Mouse (Mus musculus): ENCODE data around the gene Gbf1. TPM values are rescaled to one million over a fixed set of nuclear protein-coding genes. Genes with fewer than 3 reads are reported as not detected.
"Not testable (repeated sequence)": the region's sequence is repeated elsewhere in the genome, so short reads cannot be mapped to it uniquely, and the experiment has no call there.

The Gbf1 gene
- polyA plus RNA-seq, 1 experiment, result 21.7 TPM

DNA sequence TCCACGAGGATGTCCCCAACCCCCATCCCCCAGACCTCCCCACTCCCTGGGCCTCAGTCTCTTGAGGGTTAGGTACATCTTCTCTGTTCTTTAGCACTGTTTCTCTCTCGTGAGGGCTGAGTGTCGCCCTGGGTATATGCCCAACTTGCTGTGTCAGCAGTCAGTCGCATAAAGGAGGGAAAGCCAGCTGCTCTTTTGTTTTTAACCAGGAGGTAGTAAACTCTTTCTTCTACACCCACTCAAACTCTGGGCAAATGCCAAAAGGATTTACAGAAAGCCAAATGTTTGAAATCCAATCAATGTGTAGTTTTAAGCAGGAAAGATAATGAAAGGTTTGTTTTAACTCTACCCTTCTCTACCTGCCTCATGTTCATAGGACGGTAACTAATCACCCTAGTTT is 24.7 kb downstream of the Gbf1 start:
- Histone ChIP-seq H3K4me3 (ENCODE audit: insufficient read depth, low read depth, low read length) (no peak overlapping the region), H3K27ac (replicated peaks; ENCODE audit: low read depth, low read length) (no peak overlapping the region), H3K4me1 (ENCODE audit: control insufficient read depth, insufficient read depth, insufficient read length, low read length) (no peaks in the 10 kb centered on the region)

DNA sequence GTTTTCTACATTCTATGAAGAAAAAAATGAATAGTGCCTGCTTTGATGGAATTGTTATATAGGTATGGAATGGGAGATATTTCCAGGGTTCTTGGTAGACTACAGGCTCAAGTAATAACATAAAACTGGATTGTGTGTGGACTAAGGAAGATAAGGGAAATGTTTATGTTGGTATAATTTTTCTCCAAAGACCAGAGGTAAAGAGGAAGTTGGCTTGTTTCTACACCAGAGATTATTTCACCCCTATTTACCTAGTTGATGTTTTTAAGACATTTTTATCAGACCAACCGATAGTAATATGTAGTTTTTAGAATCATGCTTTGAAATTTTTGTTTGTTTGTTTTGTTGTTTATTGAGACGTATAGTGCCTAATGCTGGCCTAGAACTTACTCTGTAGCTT is 28.0 kb downstream of the Gbf1 start:
- Histone ChIP-seq H3K4me3 (ENCODE audit: insufficient read depth, low read depth, low read length) (no peak overlapping the region), H3K27ac (replicated peaks; ENCODE audit: low read depth, low read length) (no peak overlapping the region), H3K4me1 (ENCODE audit: control insufficient read depth, insufficient read depth, insufficient read length, low read length) (no peaks in the 10 kb centered on the region)

DNA sequence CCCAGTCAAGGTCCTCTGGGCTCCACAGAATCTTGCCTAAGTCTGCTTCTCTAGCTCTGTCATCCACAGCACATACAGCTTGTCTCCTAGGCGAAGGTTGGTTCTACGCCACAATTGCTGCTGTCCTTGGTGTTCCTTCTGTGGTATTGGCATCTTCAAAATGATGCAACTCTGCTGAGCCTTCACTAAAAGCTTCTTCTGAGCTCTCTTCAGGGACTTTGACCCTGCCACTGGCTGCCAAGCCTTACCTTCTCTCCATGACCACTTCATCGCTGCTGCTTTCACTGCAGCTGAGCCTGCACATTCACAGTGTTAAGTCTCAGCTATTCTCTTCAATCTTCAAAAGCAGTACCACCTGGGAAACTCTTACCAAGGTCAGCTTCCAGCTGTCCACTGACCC is 29.9 kb downstream of the Gbf1 start:
- Histone ChIP-seq H3K4me3 (ENCODE audit: insufficient read depth, low read depth, low read length) (no peak overlapping the region), H3K27ac (replicated peaks; ENCODE audit: low read depth, low read length) (no peak overlapping the region), H3K4me1 (ENCODE audit: control insufficient read depth, insufficient read depth, insufficient read length, low read length) (peaks cover 4% of the 10 kb centered on the region; the same call in 1 of the 2 replicates)

GRCm38 (mm10) chr19:46186611-46187010 is 34.3 kb downstream of the Gbf1 start:
- Histone ChIP-seq H3K4me3 (ENCODE audit: insufficient read depth, low read depth, low read length) (no peak overlapping the region), H3K27ac (replicated peaks; ENCODE audit: low read depth, low read length) (no peak overlapping the region), H3K4me1 (ENCODE audit: control insufficient read depth, insufficient read depth, insufficient read length, low read length) (peaks cover 8% of the 10 kb centered on the region)

GRCm38 (mm10) chr19:46187203-46187602 is 34.9 kb downstream of the Gbf1 start:
- Histone ChIP-seq H3K4me3 (ENCODE audit: insufficient read depth, low read depth, low read length) (no peak overlapping the region), H3K4me1 (ENCODE audit: control insufficient read depth, insufficient read depth, insufficient read length, low read length) (peaks cover 8% of the 10 kb centered on the region), H3K27ac (replicated peaks; ENCODE audit: low read depth, low read length) (no peak overlapping the region)

GRCm38 (mm10) chr19:46198293-46198692 is 46.0 kb downstream of the Gbf1 start:
- Histone ChIP-seq H3K4me3 (ENCODE audit: insufficient read depth, low read depth, low read length) (no peak overlapping the region), H3K4me1 (ENCODE audit: control insufficient read depth, insufficient read depth, insufficient read length, low read length) (no peaks in the 10 kb centered on the region), H3K27ac (replicated peaks; ENCODE audit: low read depth, low read length) (no peak overlapping the region)

- Histone ChIP-seq H3K27ac (replicated peaks; ENCODE audit: low read depth, low read length) (no peak overlapping the region), H3K4me3 (ENCODE audit: insufficient read depth, low read depth, low read length) (no peak overlapping the region), H3K4me1 (ENCODE audit: control insufficient read depth, insufficient read depth, insufficient read length, low read length) (no peaks in the 10 kb centered on the region)
Observed at GRCm38 (mm10) chr19:46198891-46199290, 46.6 kb downstream of the Gbf1 start.

GRCm38 (mm10) chr19:46204166-46204565 is 51.9 kb downstream of the Gbf1 start:
- no peak overlapping the region for H3K27ac ChIP-seq (replicated peaks; ENCODE audit: low read depth, low read length)
- H3K4me3 ChIP-seq (ENCODE audit: insufficient read depth, low read depth, low read length), result no peak overlapping the region
- no peaks in the 10 kb centered on the region for H3K4me1 ChIP-seq (ENCODE audit: control insufficient read depth, insufficient read depth, insufficient read length, low read length)

DNA sequence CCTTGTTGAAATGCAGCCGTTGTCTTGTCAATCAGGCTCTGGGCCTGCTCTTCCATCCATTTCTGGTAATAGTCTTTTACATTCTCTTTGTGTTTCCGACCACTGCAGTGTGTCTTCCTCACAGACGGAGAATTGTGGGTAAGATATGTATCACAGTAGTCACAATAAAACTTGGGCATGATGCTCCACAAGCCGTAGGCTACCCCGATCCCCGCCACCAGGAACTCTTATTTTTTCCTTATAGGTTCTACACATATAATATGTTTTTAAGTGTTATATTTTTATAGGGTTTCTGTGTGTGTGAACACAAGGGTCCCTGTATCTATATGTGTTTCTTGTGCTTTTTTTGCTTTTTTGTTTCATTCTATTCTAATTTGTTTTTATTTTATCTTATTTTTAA is 53.4 kb downstream of the Gbf1 start:
- Histone ChIP-seq H3K27ac (replicated peaks; ENCODE audit: low read depth, low read length) (no peak overlapping the region), H3K4me3 (ENCODE audit: insufficient read depth, low read depth, low read length) (no peak overlapping the region), H3K4me1 (ENCODE audit: control insufficient read depth, insufficient read depth, insufficient read length, low read length) (no peaks in the 10 kb centered on the region)

DNA sequence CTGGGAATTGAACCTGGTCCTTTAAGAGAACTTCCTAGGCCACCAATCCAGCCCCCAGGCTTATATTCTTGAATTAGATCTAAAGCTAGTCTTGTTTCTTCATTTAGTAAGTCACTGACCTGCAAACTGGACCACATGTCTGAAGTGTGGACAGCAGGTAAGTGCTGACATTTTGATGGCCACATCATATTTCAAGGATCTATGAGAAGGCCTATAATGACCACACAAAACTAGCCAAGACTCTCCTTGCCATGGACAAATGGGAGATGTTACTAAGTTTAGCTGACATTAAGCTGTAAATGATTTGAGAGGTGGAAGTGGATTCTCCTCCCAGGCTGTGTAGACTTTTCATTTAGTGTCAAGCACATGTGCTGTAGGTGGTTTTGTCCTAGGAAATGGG is 58.6 kb downstream of the Gbf1 start:
- no peak overlapping the region for H3K27ac ChIP-seq (replicated peaks; ENCODE audit: low read depth, low read length)
- peaks cover 2% of the 10 kb centered on the region; the same call in 1 of the 2 replicates for H3K4me1 ChIP-seq (ENCODE audit: control insufficient read depth, insufficient read depth, insufficient read length, low read length)
- no peak overlapping the region for H3K4me3 ChIP-seq (ENCODE audit: insufficient read depth, low read depth, low read length)

DNA sequence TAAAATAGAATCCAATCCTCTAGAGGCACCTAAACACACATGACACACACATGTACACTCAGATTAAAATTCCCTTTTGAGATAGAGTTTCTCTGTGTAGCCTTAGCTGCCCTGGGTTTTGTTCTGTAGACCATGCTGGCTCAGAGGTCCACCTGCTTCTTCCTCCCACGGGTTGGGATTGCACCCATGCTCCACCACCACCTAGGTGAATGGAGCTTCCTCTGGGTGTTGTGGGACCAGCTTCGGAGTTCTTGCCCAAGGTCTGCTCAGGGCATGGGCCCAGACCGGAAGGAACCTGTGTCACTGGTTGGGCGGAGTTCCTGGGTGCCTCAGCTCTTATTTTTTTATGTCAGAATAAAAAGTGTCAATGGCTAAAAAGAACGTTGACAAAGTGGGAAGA is 62.2 kb downstream of the Gbf1 start:
- Histone ChIP-seq H3K4me1 (ENCODE audit: control insufficient read depth, insufficient read depth, insufficient read length, low read length) (peaks cover 2% of the 10 kb centered on the region; the same call in 1 of the 2 replicates), H3K27ac (replicated peaks; ENCODE audit: low read depth, low read length) (no peak overlapping the region), H3K4me3 (ENCODE audit: insufficient read depth, low read depth, low read length) (no peak overlapping the region)

- Histone ChIP-seq H3K4me3 (ENCODE audit: insufficient read depth, low read depth, low read length) (no peak overlapping the region), H3K27ac (replicated peaks; ENCODE audit: low read depth, low read length) (no peak overlapping the region), H3K4me1 (ENCODE audit: control insufficient read depth, insufficient read depth, insufficient read length, low read length) (peaks cover 2% of the 10 kb centered on the region; the same call in 1 of the 2 replicates)
Observed at GRCm38 (mm10) chr19:46215401-46215800, 63.1 kb downstream of the Gbf1 start.

DNA sequence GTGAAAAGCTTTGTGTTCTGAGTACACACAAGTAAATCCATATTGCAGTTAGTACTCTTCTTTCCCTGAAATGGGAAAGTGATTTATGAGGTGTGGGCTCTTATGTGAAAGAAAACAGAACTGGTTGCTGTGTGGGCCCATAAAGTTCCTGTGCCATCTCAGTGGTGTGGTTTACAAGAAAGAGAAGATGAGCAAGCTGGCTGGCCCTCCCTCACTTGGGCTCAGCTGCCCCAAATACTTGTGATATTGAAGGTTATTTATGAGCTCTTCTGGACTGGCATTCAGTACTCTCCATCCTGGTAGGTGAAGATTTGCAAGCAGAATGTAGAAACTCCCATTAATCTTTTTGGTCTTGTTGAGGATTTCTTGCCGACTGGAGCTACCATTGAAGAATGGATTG is 64.4 kb downstream of the Gbf1 start:
- Histone ChIP-seq H3K4me3 (ENCODE audit: insufficient read depth, low read depth, low read length) (no peak overlapping the region), H3K27ac (replicated peaks; ENCODE audit: low read depth, low read length) (no peak overlapping the region), H3K4me1 (ENCODE audit: control insufficient read depth, insufficient read depth, insufficient read length, low read length) (peaks cover 2% of the 10 kb centered on the region; the same call in 1 of the 2 replicates)

- not testable (repeated sequence) for H3K27ac ChIP-seq (replicated peaks; ENCODE audit: low read depth, low read length); H3K4me3 ChIP-seq (ENCODE audit: insufficient read depth, low read depth, low read length); H3K4me1 ChIP-seq (ENCODE audit: control insufficient read depth, insufficient read depth, insufficient read length, low read length)
Observed at GRCm38 (mm10) chr19:46217347-46217746, 65.0 kb downstream of the Gbf1 start.

DNA sequence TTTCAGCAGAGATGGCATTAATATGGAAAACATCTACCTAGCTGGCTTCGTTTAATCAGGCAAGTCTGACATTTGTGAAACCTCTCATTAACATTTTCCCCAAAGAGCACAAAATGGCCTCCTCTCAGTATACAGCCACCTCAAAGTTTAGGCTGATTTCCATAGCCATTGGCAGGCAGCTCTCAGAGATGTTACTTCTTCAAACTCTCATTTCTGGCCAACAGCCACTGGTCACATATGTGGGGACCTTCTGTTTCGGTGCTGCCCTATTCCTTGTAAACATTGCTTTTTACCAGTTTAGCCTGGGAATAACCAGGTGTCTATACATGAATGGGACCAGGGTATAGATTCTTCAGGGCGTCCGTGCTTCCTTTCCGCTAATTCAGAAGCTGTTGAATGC is 67.8 kb downstream of the Gbf1 start:
- Histone ChIP-seq H3K4me1 (ENCODE audit: control insufficient read depth, insufficient read depth, insufficient read length, low read length) (peaks cover 2% of the 10 kb centered on the region; the same call in 1 of the 2 replicates), H3K27ac (replicated peaks; ENCODE audit: low read depth, low read length) (no peak overlapping the region), H3K4me3 (ENCODE audit: insufficient read depth, low read depth, low read length) (no peak overlapping the region)

DNA sequence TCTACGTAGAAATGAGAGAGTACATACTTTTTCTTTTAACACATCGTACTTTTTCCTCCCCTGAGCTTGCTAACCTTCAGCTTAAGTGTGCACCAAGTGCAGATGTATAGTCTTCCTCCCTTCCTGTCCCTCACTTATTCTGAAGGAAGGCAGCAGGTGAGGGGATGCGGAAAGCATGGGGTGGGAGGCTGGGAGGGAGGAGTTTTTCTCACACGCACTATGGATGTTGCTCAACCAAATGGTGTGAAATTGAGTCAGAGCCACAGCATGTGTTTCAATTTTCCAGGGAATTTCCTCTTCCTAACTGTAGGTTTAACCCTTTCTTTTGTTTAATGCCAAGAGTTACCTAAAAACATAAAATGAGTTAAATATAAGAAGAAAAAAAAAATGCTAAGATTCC is 70.8 kb downstream of the Gbf1 start:
- Histone ChIP-seq H3K4me3 (ENCODE audit: insufficient read depth, low read depth, low read length) (no peak overlapping the region), H3K4me1 (ENCODE audit: control insufficient read depth, insufficient read depth, insufficient read length, low read length) (no peaks in the 10 kb centered on the region), H3K27ac (replicated peaks; ENCODE audit: low read depth, low read length) (no peak overlapping the region)

DNA sequence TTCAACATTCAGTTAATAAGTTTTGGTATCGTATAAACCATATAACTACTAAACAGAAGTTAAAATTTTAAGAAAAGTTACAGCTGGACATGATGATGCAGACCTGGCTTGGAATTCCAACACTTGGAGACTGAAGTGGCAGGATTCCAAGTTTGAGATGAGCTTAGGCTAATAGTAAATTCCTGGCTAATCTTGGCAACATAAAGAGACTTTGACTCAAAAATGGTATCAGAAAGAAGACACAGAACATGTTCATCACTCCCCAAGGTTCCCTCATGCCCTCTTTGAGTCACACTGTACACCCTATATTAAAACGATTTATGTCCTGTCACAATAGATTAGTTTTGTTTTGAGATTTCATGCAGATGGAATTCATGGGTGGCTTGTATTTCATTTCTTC is 72.6 kb downstream of the Gbf1 start:
- Histone ChIP-seq H3K4me1 (ENCODE audit: control insufficient read depth, insufficient read depth, insufficient read length, low read length) (no peaks in the 10 kb centered on the region), H3K4me3 (ENCODE audit: insufficient read depth, low read depth, low read length) (no peak overlapping the region), H3K27ac (replicated peaks; ENCODE audit: low read depth, low read length) (no peak overlapping the region)

All from brown adipose tissue, adult 24 weeks (tissue).